Mouse (Mus musculus): ENCODE data around the gene Rps6kb2.

Gene Rps6kb2

GRCm38 (mm10) chr19:4117006-4117405 lies 46.1 kb downstream of the Rps6kb2 start:
- no peak for DNase-seq (ENCODE audit: low spot score)

- DNase-seq (ENCODE audit: low spot score), result no peak
These were observed 47.3 kb downstream of the Rps6kb2 start for GRCm38 (mm10) chr19:4115816-4116215.

- DNase-seq (ENCODE audit: low spot score), result no peak
These were observed 48.0 kb downstream of the Rps6kb2 start for GRCm38 (mm10) chr19:4115144-4115543.

GRCm38 (mm10) chr19:4114551-4114950 lies 48.6 kb downstream of the Rps6kb2 start:
- no peak for DNase-seq (ENCODE audit: low spot score)

- DNase-seq (ENCODE audit: low spot score), result no peak
These were observed 49.3 kb downstream of the Rps6kb2 start for GRCm38 (mm10) chr19:4113806-4114230.

- DNase-seq (ENCODE audit: low spot score), result peak; percentile 55
These were observed 49.9 kb downstream of the Rps6kb2 start for GRCm38 (mm10) chr19:4113186-4113805.

- no peak for DNase-seq (ENCODE audit: low spot score)
These were observed 50.8 kb downstream of the Rps6kb2 start for GRCm38 (mm10) chr19:4112063-4112960.

- DNase-seq (ENCODE audit: low spot score), result no peak
These were observed 54.6 kb downstream of the Rps6kb2 start for GRCm38 (mm10) chr19:4108535-4108934.

GRCm38 (mm10) chr19:4106654-4107053 lies 56.5 kb downstream of the Rps6kb2 start:
- no peak for DNase-seq (ENCODE audit: low spot score)

- DNase-seq (ENCODE audit: low spot score), result no peak
These were observed 58.4 kb downstream of the Rps6kb2 start for GRCm38 (mm10) chr19:4104675-4105194.

Measured in ovary, postnatal 10 days (tissue).